Mouse (Mus musculus) embryonic fibroblast, embryonic 13.5 days (primary cell): Measurements from ENCODE around the gene Mmrn2.

Experiments used
- CTCF ChIP-seq: IDR thresholded peaks from 2 replicates; pipeline ENCODE4 v1.5.1; 2011; ENCODE audit warnings: mild to moderate bottlenecking, control low read depth, low read length, moderate library complexity, borderline replicate concordance; ENCODE audit not compliant: insufficient read depth
- POLR2A ChIP-seq: IDR thresholded peaks from 2 replicates; pipeline ENCODE4 v1.6.1; 2011; ENCODE audit warnings: low read depth, mild to moderate bottlenecking, control low read depth, low read length, moderate library complexity

- TF ChIP-seq CTCF (no peak), POLR2A (no peak)
Measured at GRCm38 (mm10) chr14:34354456-34354855, 20.8 kb upstream of the Mmrn2 start.
